Mouse (Mus musculus): ENCODE data around the gene Pidd1.

The Pidd1 gene

GRCm38 (mm10) chr7:141472763-141473162 is 28.9 kb upstream of the Pidd1 start:
- no peak for DNase-seq (ENCODE audit: low spot score in 2 of 2)

- no peak for DNase-seq (ENCODE audit: low spot score in 2 of 2)
These were observed 28.4 kb upstream of the Pidd1 start for GRCm38 (mm10) chr7:141472226-141472625.

GRCm38 (mm10) chr7:141471236-141471635 is 27.4 kb upstream of the Pidd1 start:
- DNase-seq (ENCODE audit: low spot score in 2 of 2) = no peak

- no peak for DNase-seq (ENCODE audit: low spot score in 2 of 2)
These were observed 26.8 kb upstream of the Pidd1 start for GRCm38 (mm10) chr7:141470637-141470944.

- DNase-seq (ENCODE audit: low spot score in 2 of 2) = no peak
These were observed 26.2 kb upstream of the Pidd1 start for GRCm38 (mm10) chr7:141469901-141470636.

- DNase-seq (ENCODE audit: low spot score in 2 of 2) = no peak
These were observed 25.5 kb upstream of the Pidd1 start for GRCm38 (mm10) chr7:141469352-141469751.

GRCm38 (mm10) chr7:141468522-141469211 is 24.8 kb upstream of the Pidd1 start:
- peak in 1 of 2 experiments; percentile 64 for DNase-seq (ENCODE audit: low spot score in 2 of 2)

GRCm38 (mm10) chr7:141468164-141468521 is 24.3 kb upstream of the Pidd1 start:
- no peak for DNase-seq (ENCODE audit: low spot score in 2 of 2)

GRCm38 (mm10) chr7:141467230-141468030 is 23.6 kb upstream of the Pidd1 start, which contains the start of gene Cd151:
Gene Cd151, plus strand, starts transcription at chr7:141467392.
- DNase-seq (ENCODE audit: low spot score in 2 of 2) = peak in 1 of 2 experiments; percentile 69

GRCm38 (mm10) chr7:141466607-141467148 is 22.9 kb upstream of the Pidd1 start:
- DNase-seq (ENCODE audit: low spot score in 2 of 2) = no peak

GRCm38 (mm10) chr7:141466045-141466394 is 22.2 kb upstream of the Pidd1 start:
- DNase-seq (ENCODE audit: low spot score in 2 of 2) = no peak

GRCm38 (mm10) chr7:141465388-141466044 is 21.7 kb upstream of the Pidd1 start:
- peak in 1 of 2 experiments; percentile 14 for DNase-seq (ENCODE audit: low spot score in 2 of 2)

- DNase-seq (ENCODE audit: low spot score in 2 of 2) = peak in 1 of 2 experiments; percentile 17
These were observed 20.9 kb upstream of the Pidd1 start for GRCm38 (mm10) chr7:141464603-141465201.

- DNase-seq (ENCODE audit: low spot score in 2 of 2) = peak in 1 of 2 experiments; percentile 21
These were observed 20.2 kb upstream of the Pidd1 start for GRCm38 (mm10) chr7:141463824-141464602.

GRCm38 (mm10) chr7:141462333-141462821 is 18.6 kb upstream of the Pidd1 start:
- DNase-seq (ENCODE audit: low spot score in 2 of 2) = no peak

GRCm38 (mm10) chr7:141461521-141462332 is 17.9 kb upstream of the Pidd1 start:
- DNase-seq (ENCODE audit: low spot score in 2 of 2) = no peak

- no peak for DNase-seq (ENCODE audit: low spot score in 2 of 2)
These were observed 16.7 kb upstream of the Pidd1 start, which contains the start of gene Cracr2b for GRCm38 (mm10) chr7:141460391-141461113. Gene Cracr2b, plus strand, starts transcription at chr7:141461094.

- DNase-seq (ENCODE audit: low spot score in 2 of 2) = no peak
These were observed 16.2 kb upstream of the Pidd1 start for GRCm38 (mm10) chr7:141460001-141460390.

GRCm38 (mm10) chr7:141459301-141459711 is 15.5 kb upstream of the Pidd1 start:
- no peak for DNase-seq (ENCODE audit: low spot score in 2 of 2)
